Mouse (Mus musculus): ENCODE measurements around the gene Myo3b. TPM values are rescaled to one million over a fixed set of nuclear protein-coding genes. Genes with fewer than 3 reads are reported as not detected.

The Myo3b gene
- polyA plus RNA-seq, 1 experiment: not detected

- no peak overlapping the region for H3K4me3 ChIP-seq (ENCODE audit: insufficient read depth, low read length)
- TF ChIP-seq POLR2A (IDR thresholded peaks at IDR 0.05; ENCODE audit: low read depth, low read length): no peak
- TF ChIP-seq CTCF (IDR thresholded peaks at IDR 0.05; ENCODE audit: borderline replicate concordance, insufficient read depth, low read length): no peak
- no peaks in the 10 kb centered on the region for H3K4me1 ChIP-seq (ENCODE audit: control insufficient read depth, insufficient read depth, low read length)
- no peak overlapping the region for H3K27ac ChIP-seq (ENCODE audit: insufficient read depth, low read length)
Observed at GRCm38 (mm10) chr2:70406846-70407245, 367.9 kb downstream of the Myo3b start.

DNA sequence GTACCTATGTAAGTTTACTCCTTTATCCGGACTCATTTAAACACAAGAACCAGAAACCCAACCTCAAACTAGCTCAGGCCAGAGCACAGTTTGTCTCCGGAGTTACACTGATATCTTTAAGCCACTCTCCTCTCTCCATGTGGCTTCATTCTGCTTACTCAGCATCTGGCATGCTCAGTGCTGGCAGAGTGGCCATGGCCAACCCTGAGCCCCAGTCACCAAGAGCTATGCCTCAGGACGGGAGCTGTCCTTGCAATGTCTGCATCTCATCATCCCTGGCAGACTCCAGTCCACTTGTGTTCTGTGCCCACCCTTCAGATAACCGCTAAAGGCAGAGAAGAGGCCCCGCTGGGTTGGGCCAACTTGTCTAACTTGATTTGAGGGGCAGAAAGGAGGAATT, 368.8 kb downstream of the Myo3b start:
- Histone ChIP-seq H3K4me1 (ENCODE audit: control insufficient read depth, insufficient read depth, low read length) (no peaks in the 10 kb centered on the region), H3K27ac (ENCODE audit: insufficient read depth, low read length) (no peak overlapping the region), H3K4me3 (ENCODE audit: insufficient read depth, low read length) (no peak overlapping the region)
- TF ChIP-seq CTCF (IDR thresholded peaks at IDR 0.05; ENCODE audit: borderline replicate concordance, insufficient read depth, low read length) (no peak), POLR2A (IDR thresholded peaks at IDR 0.05; ENCODE audit: low read depth, low read length) (no peak)

DNA sequence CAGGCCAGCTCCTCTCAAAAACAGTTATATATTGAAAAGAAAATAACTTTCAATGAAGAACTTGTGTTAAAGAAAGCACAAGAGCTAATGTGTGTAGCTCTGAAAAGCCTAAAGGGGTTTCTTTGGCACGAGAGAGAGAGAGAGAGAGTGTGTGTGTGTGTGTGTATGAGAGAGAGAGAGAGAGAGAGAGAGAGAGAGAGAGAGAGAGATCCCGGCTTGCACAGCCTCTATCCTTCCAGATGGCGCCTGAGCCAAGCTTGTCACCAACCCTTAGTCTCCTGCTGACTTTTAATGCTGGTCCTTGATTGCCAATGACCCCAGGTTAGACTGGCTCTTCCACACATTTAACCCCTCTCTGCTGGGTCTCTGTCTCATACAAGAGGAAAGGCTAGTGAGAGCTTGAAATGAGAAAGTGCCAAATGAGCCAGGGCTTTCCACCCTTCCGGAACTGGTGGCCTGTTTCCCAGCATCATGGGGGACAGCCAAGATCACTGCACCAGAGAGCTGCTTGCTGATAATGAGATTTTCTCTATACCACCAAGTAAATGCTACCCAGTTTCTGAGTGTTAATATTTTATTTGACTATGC, 371.5 kb downstream of the Myo3b start:
- no peaks in the 10 kb centered on the region for H3K4me1 ChIP-seq (ENCODE audit: control insufficient read depth, insufficient read depth, low read length)
- H3K27ac ChIP-seq (ENCODE audit: insufficient read depth, low read length): no peak overlapping the region
- TF ChIP-seq POLR2A (IDR thresholded peaks at IDR 0.05; ENCODE audit: low read depth, low read length): no peak
- TF ChIP-seq CTCF (IDR thresholded peaks at IDR 0.05; ENCODE audit: borderline replicate concordance, insufficient read depth, low read length): no peak
- no peak overlapping the region for H3K4me3 ChIP-seq (ENCODE audit: insufficient read depth, low read length)

- Histone ChIP-seq H3K4me1 (ENCODE audit: control insufficient read depth, insufficient read depth, low read length) (no peaks in the 10 kb centered on the region), H3K4me3 (ENCODE audit: insufficient read depth, low read length) (no peak overlapping the region), H3K27ac (ENCODE audit: insufficient read depth, low read length) (no peak overlapping the region)
- TF ChIP-seq POLR2A (IDR thresholded peaks at IDR 0.05; ENCODE audit: low read depth, low read length): no peak
- TF ChIP-seq CTCF (IDR thresholded peaks at IDR 0.05; ENCODE audit: borderline replicate concordance, insufficient read depth, low read length): no peak
Observed at GRCm38 (mm10) chr2:70412315-70412714, 373.4 kb downstream of the Myo3b start.

- H3K4me3 ChIP-seq (ENCODE audit: insufficient read depth, low read length): no peak overlapping the region
- H3K27ac ChIP-seq (ENCODE audit: insufficient read depth, low read length): no peak overlapping the region
- no peak for TF ChIP-seq POLR2A (IDR thresholded peaks at IDR 0.05; ENCODE audit: low read depth, low read length)
- TF ChIP-seq CTCF (IDR thresholded peaks at IDR 0.05; ENCODE audit: borderline replicate concordance, insufficient read depth, low read length): no peak
- no peaks in the 10 kb centered on the region for H3K4me1 ChIP-seq (ENCODE audit: control insufficient read depth, insufficient read depth, low read length)
Observed at GRCm38 (mm10) chr2:70414386-70414785, 375.5 kb downstream of the Myo3b start.

DNA sequence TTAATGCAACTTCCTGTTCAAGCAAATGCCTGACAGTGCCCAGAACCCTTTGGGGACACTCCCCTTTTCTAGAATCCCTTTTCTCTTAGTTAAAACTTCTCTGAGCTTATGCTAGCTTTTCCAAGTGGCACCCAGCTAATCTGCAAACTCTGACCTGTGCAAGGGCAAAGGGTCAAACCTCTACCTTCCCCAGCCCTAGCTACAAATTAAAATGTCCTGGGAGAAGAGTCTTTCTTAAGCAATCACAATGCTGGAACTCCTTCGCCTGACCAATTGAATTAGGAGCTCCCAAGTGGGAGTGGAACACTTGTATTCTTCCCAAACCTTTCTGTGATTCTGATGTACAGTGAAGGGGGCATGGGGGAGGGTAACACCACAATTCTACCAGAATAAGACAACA, 376.6 kb downstream of the Myo3b start:
- no peaks in the 10 kb centered on the region for H3K4me1 ChIP-seq (ENCODE audit: control insufficient read depth, insufficient read depth, low read length)
- TF ChIP-seq POLR2A (IDR thresholded peaks at IDR 0.05; ENCODE audit: low read depth, low read length) (no peak), CTCF (IDR thresholded peaks at IDR 0.05; ENCODE audit: borderline replicate concordance, insufficient read depth, low read length) (no peak)
- no peak overlapping the region for H3K27ac ChIP-seq (ENCODE audit: insufficient read depth, low read length)
- no peak overlapping the region for H3K4me3 ChIP-seq (ENCODE audit: insufficient read depth, low read length)

GRCm38 (mm10) chr2:70419336-70419735, 380.4 kb downstream of the Myo3b start:
- TF ChIP-seq CTCF (IDR thresholded peaks at IDR 0.05; ENCODE audit: borderline replicate concordance, insufficient read depth, low read length) (no peak), POLR2A (IDR thresholded peaks at IDR 0.05; ENCODE audit: low read depth, low read length) (no peak)
- Histone ChIP-seq H3K27ac (ENCODE audit: insufficient read depth, low read length) (no peak overlapping the region), H3K4me3 (ENCODE audit: insufficient read depth, low read length) (no peak overlapping the region), H3K4me1 (ENCODE audit: control insufficient read depth, insufficient read depth, low read length) (no peaks in the 10 kb centered on the region)

GRCm38 (mm10) chr2:70421144-70421874, 382.4 kb downstream of the Myo3b start:
- Histone ChIP-seq H3K4me1 (ENCODE audit: control insufficient read depth, insufficient read depth, low read length) (no peaks in the 10 kb centered on the region), H3K27ac (ENCODE audit: insufficient read depth, low read length) (no peak overlapping the region), H3K4me3 (ENCODE audit: insufficient read depth, low read length) (no peak overlapping the region)
- no peak for TF ChIP-seq POLR2A (IDR thresholded peaks at IDR 0.05; ENCODE audit: low read depth, low read length)
- no peak for TF ChIP-seq CTCF (IDR thresholded peaks at IDR 0.05; ENCODE audit: borderline replicate concordance, insufficient read depth, low read length)

DNA sequence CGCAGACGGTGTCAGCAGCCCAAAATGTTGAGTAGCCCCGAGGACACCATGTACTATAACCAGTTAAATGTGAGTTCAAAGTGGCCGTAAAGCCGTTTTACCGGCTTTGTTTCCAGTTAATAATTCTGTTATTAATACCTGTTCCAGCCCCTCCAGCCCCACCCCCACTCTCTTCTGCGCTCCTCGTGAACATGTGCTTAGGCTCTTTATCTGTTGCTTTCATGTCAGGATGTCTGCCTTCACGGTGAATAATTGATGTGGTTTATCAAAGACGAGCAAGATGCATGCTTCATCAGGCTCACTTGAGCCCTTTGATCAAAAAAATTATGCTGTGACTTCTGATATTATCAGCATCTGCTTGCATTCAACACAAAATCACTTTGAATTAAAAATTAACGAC, 386.7 kb downstream of the Myo3b start:
- H3K4me1 ChIP-seq (ENCODE audit: control insufficient read depth, insufficient read depth, low read length): no peaks in the 10 kb centered on the region
- TF ChIP-seq POLR2A (IDR thresholded peaks at IDR 0.05; ENCODE audit: low read depth, low read length) (no peak), CTCF (IDR thresholded peaks at IDR 0.05; ENCODE audit: borderline replicate concordance, insufficient read depth, low read length) (no peak)
- H3K4me3 ChIP-seq (ENCODE audit: insufficient read depth, low read length): no peak overlapping the region
- H3K27ac ChIP-seq (ENCODE audit: insufficient read depth, low read length): no peak overlapping the region

DNA sequence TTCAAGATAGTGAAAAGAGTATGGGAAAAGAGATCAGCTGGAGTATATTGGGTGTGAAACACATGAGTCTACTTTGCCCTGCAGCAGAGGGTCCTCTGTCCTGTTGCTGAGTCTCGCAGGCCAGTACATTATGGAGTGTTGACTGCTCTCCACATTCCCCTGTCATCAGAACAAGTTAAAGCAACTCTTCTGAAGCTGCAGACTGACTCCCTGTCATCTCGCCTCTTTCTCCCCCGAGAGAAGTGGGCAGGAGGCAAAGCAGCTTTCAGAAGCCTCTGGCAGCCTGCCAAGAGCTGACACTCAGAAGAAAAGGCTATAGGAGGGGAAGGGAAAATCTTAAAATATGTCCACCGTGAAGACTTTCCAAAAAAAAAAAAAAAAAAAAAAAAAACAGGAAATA, 404.1 kb downstream of the Myo3b start:
- no peaks in the 10 kb centered on the region for H3K4me1 ChIP-seq (ENCODE audit: control insufficient read depth, insufficient read depth, low read length)
- no peak overlapping the region for H3K27ac ChIP-seq (ENCODE audit: insufficient read depth, low read length)
- TF ChIP-seq CTCF (IDR thresholded peaks at IDR 0.05; ENCODE audit: borderline replicate concordance, insufficient read depth, low read length): no peak
- TF ChIP-seq POLR2A (IDR thresholded peaks at IDR 0.05; ENCODE audit: low read depth, low read length): no peak
- no peak overlapping the region for H3K4me3 ChIP-seq (ENCODE audit: insufficient read depth, low read length)

All from embryonic fibroblast, embryonic 13.5 days (primary cell).